Mouse (Mus musculus) mouse embryonic stem cell (cell line): ENCODE measurements around the gene Tm9sf2.

Source experiments
- in situ Hi-C, 2 experiments: fragments of 300-500 bp; cut with MboI; formaldehyde crosslinking; loops; 1 replicate in 1 of 2; 3 replicates in 1 of 2; pipeline ENCODE4 v1.14.3; 2019 to 2020; ENCODE audit warnings: low sequenced_read_pairs in 2 of 2, low pct_unique_long_range_greater_than_20kb in 1 of 2, mixed read lengths in 1 of 2; ENCODE audit not compliant: unreplicated experiment in 1 of 2

Tm9sf2 gene

GRCm38 (mm10) chr14:122196851-122197250 is 90.0 kb downstream of the Tm9sf2 start:
- in situ Hi-C loops = no loop called here

GRCm38 (mm10) chr14:122200247-122200885 is 93.5 kb downstream of the Tm9sf2 start:
- in situ Hi-C loops = loop anchor here in 1 of 2 experiments (25.0 kb wide), 1 partner anchor 687 kb away; no protein-coding TSS in a partner anchor

- in situ Hi-C loops = loop anchor here in 1 of 2 experiments (25.0 kb wide), 1 partner anchor 678 kb away; no protein-coding TSS in a partner anchor
Measured at GRCm38 (mm10) chr14:122209177-122209576, 102.3 kb downstream of the Tm9sf2 start.
